Mouse (Mus musculus): ENCODE data around the gene Gm27021.

DNA sequence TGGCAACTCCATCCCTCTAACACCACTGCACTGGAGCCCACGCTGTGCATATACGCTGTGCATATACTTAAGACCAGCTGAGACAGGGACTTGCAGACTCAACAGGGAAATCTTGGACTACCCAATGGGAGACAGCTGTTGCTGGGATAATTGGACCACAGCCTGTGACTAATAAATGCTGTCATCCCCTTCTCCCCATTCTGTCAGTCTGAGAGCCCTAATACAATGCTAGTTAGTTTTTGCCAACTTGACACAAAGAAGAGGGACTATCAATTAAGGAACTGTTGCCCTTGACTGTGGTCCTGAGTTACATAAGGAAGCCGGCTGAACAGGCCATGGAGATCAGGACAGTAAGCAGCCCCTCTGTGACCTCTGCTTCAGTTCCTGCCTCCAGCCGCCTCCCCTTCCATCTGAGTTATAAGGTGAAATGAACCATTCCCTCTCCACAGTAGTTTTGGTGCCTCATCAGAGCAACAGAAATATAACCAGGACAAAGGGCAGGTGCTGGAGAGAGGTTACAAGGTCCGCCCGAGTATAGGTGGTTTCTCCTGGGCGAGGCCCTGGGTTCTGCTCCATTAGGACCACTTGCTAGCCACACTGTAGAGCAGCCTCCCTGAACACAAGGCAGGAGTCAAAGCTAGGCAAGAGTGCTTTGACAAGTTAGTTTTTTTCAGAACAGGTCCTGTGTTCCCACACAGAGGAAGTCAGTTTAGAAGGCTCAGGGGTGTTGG, 11.4 kb downstream of the Gm27021 start:
- TF ChIP-seq CTCF (IDR thresholded peaks at IDR 0.05; ENCODE audit: borderline replicate concordance, insufficient read depth, low read length) (no peak), POLR2A (IDR thresholded peaks at IDR 0.05; ENCODE audit: low read depth, low read length) (no peak)
